Mouse (Mus musculus): ENCODE data around the gene Stard3nl. TPM values are rescaled to one million over a fixed set of nuclear protein-coding genes. Genes with fewer than 3 reads are reported as not detected.
"Not testable (repeated sequence)": the region's sequence is repeated elsewhere in the genome, so short reads cannot be mapped to it uniquely, and the experiment has no call there.

The Stard3nl gene
- polyA plus RNA-seq, 1 experiment from 2014 or later, result 109 TPM

DNA sequence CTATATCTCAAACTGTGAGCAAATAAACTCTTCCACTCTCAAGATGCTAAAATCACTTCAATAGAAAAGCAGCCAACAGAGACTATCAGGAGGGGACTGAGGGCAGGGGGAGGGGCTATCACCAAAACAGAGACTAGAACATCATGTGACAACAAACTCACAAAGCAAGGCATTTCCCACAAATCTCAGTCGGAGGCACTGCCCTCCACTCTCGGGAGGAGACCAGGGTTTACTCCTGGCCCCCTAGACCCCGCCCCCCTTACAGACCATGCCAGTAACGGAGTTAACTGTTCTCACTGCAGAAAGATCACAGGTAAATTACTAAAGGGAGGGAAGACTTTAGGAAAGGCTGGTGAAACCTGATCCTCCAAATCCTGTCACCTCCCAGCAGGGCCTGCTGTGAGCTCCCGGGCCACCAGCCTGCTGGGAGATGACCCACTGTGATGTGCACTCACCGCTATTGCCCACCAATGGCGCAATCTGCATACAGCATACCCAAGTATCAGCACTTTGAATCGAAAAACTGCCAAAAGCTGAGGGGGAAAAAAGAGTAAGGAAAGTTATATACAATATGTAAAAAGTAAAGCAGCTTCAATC is 23.4 kb downstream of the Stard3nl start:
- H3K4me1 ChIP-seq, result peaks cover 12% of the 10 kb centered on the region
- DNase-seq (ENCODE audit: low spot score), result no peak
- H3K4me3 ChIP-seq, result no peak overlapping the region
- WGBS, result 9% methylated on average over 8 of the region's 8 CpGs
- peaks cover 57% of the 10 kb centered on the region for H3K36me3 ChIP-seq
- H3K27me3 ChIP-seq (ENCODE audit: low read depth, poor library complexity, severe bottlenecking), result no peaks in the 10 kb centered on the region
- no peak overlapping the region for H3K27ac ChIP-seq (replicated peaks)
- H3K9me3 ChIP-seq (replicated peaks), result no peaks in the 10 kb centered on the region

DNA sequence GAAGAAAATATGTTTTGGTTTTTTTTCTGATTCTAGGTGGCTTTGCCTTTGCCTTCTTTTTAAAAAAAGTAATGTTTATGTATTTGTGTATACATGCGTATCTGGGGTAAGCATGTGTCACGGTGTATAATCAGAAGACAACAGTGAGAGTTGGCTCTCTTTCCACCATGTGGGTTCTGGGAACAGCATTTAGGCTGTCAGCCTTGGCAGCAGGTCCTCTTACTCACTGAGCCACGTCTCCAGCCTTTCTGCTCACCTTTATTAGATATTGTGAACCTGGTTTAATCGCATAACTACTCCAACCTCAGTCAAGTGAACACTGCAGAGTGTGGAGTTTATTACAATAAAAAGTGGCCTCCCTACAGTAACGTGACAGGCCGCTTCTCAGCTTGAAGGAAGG is 26.8 kb downstream of the Stard3nl start:
- Histone ChIP-seq H3K36me3 (peaks cover 59% of the 10 kb centered on the region), H3K4me3 (no peak overlapping the region), H3K27me3 (ENCODE audit: low read depth, poor library complexity, severe bottlenecking) (no peaks in the 10 kb centered on the region), H3K9me3 (replicated peaks) (no peaks in the 10 kb centered on the region), H3K4me1 (peaks cover 12% of the 10 kb centered on the region), H3K27ac (replicated peaks) (no peak overlapping the region)
- 90% methylated on average over 6 of the region's 6 CpGs for WGBS
- no peak for DNase-seq (ENCODE audit: low spot score)

DNA sequence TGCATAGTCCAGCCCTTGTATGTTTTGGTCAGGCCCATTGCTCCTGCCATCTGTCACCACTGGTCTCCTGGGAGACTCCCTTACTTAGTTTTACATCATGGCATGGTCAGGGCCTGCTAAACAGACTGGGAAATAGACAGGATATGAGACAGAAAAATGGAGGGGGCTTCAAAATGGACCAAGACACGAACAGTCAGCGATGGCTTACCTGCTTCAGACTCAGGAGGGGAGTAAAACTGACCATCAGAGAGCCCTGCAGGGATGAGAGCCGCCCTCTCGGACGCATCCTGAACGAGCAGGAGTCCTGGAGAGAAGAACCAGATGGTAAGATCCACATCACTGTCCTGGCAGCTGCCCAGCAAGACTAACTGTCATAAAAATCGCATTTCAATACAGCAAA is 28.1 kb downstream of the Stard3nl start:
- no peaks in the 10 kb centered on the region for H3K9me3 ChIP-seq (replicated peaks)
- no peak overlapping the region for H3K27ac ChIP-seq (replicated peaks)
- peaks cover 60% of the 10 kb centered on the region for H3K36me3 ChIP-seq
- DNase-seq (ENCODE audit: low spot score), result no peak
- H3K4me1 ChIP-seq, result peaks cover 9% of the 10 kb centered on the region
- 89% methylated on average over 7 of the region's 7 CpGs for WGBS
- H3K4me3 ChIP-seq, result no peak overlapping the region
- no peaks in the 10 kb centered on the region for H3K27me3 ChIP-seq (ENCODE audit: low read depth, poor library complexity, severe bottlenecking)

DNA sequence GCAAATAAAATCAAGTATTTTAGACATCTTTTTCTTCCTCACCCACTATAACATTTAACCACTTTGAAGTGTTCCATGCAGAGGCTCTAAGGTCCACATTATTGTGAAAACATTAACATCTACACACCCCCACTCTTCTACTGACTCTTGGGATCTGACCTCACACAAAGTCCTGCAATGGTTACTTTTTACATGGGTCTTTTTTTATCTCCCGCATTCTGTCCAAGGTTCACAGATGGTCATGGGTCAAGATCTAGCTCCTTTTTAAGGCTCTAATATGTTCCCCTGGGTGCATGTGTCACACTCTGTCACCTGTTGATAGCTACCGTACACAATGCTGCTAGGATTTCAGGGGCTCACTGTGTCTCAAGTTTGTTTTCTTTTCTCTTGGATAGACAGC is 28.7 kb downstream of the Stard3nl start:
- H3K36me3 ChIP-seq, result peaks cover 53% of the 10 kb centered on the region
- no peak overlapping the region for H3K27ac ChIP-seq (replicated peaks)
- no peak for DNase-seq (ENCODE audit: low spot score)
- no peaks in the 10 kb centered on the region for H3K27me3 ChIP-seq (ENCODE audit: low read depth, poor library complexity, severe bottlenecking)
- H3K4me3 ChIP-seq, result no peak overlapping the region
- no peaks in the 10 kb centered on the region for H3K9me3 ChIP-seq (replicated peaks)
- WGBS, result 86% methylated on average over 2 of the region's 2 CpGs
- H3K4me1 ChIP-seq, result peaks cover 2% of the 10 kb centered on the region

GRCm38 (mm10) chr13:19365596-19365995 is 30.0 kb downstream of the Stard3nl start:
- H3K27me3 ChIP-seq (ENCODE audit: low read depth, poor library complexity, severe bottlenecking), result no peaks in the 10 kb centered on the region
- WGBS, result 38% methylated on average over 4 of the region's 4 CpGs

GRCm38 (mm10) chr13:19364245-19364772 is 31.3 kb downstream of the Stard3nl start:
- Histone ChIP-seq H3K36me3 (peaks cover 37% of the 10 kb centered on the region), H3K27ac (replicated peaks) (no peak overlapping the region), H3K27me3 (ENCODE audit: low read depth, poor library complexity, severe bottlenecking) (no peaks in the 10 kb centered on the region), H3K9me3 (replicated peaks) (no peaks in the 10 kb centered on the region), H3K4me3 (no peak overlapping the region), H3K4me1 (no peaks in the 10 kb centered on the region)
- WGBS, result 89% methylated on average over 11 of the region's 11 CpGs
- no peak for DNase-seq (ENCODE audit: low spot score)

More at GRCm38 (mm10) chr13:19365596-19365995, 30.0 kb downstream of the Stard3nl start:
- no peak overlapping the region for H3K4me3 ChIP-seq
- H3K27ac ChIP-seq (replicated peaks), result no peak overlapping the region
- peaks cover 45% of the 10 kb centered on the region for H3K36me3 ChIP-seq
- no peaks in the 10 kb centered on the region for H3K4me1 ChIP-seq
- DNase-seq (ENCODE audit: low spot score), result peak; percentile 56
- H3K9me3 ChIP-seq (replicated peaks), result no peaks in the 10 kb centered on the region

DNA sequence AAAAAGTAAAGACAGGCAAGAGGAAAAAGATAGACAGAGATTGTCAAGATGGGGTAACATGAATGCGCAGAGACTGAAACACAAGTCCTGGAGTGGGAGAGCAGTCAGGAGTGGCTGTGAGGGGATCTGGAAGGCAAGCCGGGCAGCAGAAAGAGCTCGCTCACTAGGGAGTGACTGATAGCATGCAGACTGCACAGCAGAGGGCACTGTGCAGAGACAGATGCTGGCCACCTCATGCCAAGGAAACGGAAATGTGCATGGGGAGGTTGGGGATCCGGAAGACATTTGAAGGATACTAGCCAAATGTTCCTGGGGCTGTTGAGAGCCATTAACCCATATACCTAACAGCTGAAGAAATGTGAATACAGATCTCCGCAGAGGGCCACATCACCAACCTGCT is 33.2 kb downstream of the Stard3nl start:
- H3K4me3 ChIP-seq, result no peak overlapping the region
- peaks cover 38% of the 10 kb centered on the region for H3K36me3 ChIP-seq
- no peak overlapping the region for H3K27ac ChIP-seq (replicated peaks)
- no peaks in the 10 kb centered on the region for H3K9me3 ChIP-seq (replicated peaks)
- DNase-seq (ENCODE audit: low spot score), result no peak
- no peaks in the 10 kb centered on the region for H3K4me1 ChIP-seq
- H3K27me3 ChIP-seq (ENCODE audit: low read depth, poor library complexity, severe bottlenecking), result no peaks in the 10 kb centered on the region
- 72% methylated on average over 6 of the region's 6 CpGs for WGBS

GRCm38 (mm10) chr13:19358027-19358426 is 37.6 kb downstream of the Stard3nl start:
- 89% methylated on average over 5 of the region's 5 CpGs for WGBS
- Histone ChIP-seq H3K27me3 (ENCODE audit: low read depth, poor library complexity, severe bottlenecking) (no peaks in the 10 kb centered on the region), H3K27ac (replicated peaks) (no peak overlapping the region), H3K9me3 (replicated peaks) (no peaks in the 10 kb centered on the region), H3K4me3 (no peak overlapping the region), H3K4me1 (peaks cover 2% of the 10 kb centered on the region; the same call in 1 of the 2 replicates), H3K36me3 (peaks cover 33% of the 10 kb centered on the region)
- no peak for DNase-seq (ENCODE audit: low spot score)

GRCm38 (mm10) chr13:19357301-19357700 is 38.3 kb downstream of the Stard3nl start:
- H3K27me3 ChIP-seq (ENCODE audit: low read depth, poor library complexity, severe bottlenecking), result no peaks in the 10 kb centered on the region
- no peak for DNase-seq (ENCODE audit: low spot score)

DNA sequence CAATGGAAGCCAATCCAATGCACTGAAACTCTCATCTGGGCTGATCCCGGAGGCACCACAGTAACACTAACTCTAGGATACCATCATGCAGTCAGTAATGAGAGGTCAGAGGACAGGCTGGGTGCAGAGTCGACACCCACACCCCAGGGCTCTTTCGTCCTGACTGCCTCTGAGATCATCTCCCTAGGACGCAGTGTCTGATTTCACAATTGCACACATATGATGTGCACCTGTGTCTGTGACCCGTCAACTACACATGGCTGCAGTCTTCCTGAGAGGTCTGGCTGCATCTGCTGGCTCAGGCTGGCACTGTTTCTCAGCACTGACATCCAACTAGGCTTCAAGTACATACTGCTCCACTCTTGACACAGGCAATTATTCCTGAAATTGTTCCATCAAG is 38.9 kb downstream of the Stard3nl start:
- Histone ChIP-seq H3K4me1 (peaks cover 5% of the 10 kb centered on the region; the same call in 1 of the 2 replicates), H3K36me3 (peaks cover 33% of the 10 kb centered on the region), H3K27me3 (ENCODE audit: low read depth, poor library complexity, severe bottlenecking) (no peaks in the 10 kb centered on the region), H3K9me3 (replicated peaks) (no peaks in the 10 kb centered on the region), H3K4me3 (no peak overlapping the region), H3K27ac (replicated peaks) (no peak overlapping the region)
- WGBS, result 73% methylated on average over 5 of the region's 5 CpGs
- no peak for DNase-seq (ENCODE audit: low spot score)

More at GRCm38 (mm10) chr13:19357301-19357700, 38.3 kb downstream of the Stard3nl start:
- H3K4me3 ChIP-seq, result no peak overlapping the region
- H3K9me3 ChIP-seq (replicated peaks), result no peaks in the 10 kb centered on the region
- WGBS, result 91% methylated on average over 7 of the region's 7 CpGs
- H3K4me1 ChIP-seq, result peaks cover 5% of the 10 kb centered on the region; the same call in 1 of the 2 replicates
- no peak overlapping the region for H3K27ac ChIP-seq (replicated peaks)
- H3K36me3 ChIP-seq, result peaks cover 33% of the 10 kb centered on the region

- no peaks in the 10 kb centered on the region for H3K9me3 ChIP-seq (replicated peaks)
- peaks cover 33% of the 10 kb centered on the region for H3K36me3 ChIP-seq
- WGBS, result 72% methylated on average over 7 of the region's 7 CpGs
These were observed 39.5 kb downstream of the Stard3nl start for GRCm38 (mm10) chr13:19356120-19356519.

DNA sequence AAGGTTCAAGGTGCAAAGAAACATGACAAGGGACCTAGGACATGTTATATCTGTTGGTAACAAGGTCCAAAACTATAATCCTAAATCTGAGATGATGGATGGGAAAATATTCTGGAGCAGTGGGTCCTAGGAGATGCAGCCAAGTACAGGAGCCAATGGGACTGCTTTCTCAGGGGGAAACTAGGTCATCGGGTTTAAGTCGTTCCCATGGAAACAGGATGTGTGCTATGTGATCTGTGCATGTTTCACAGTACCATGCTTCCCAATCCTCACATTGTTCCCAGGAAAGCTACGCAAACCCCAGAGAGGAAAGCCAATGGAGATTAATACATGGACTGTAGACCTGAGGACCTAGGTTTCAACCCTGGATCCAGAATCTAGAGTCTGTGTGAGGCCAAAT is 42.8 kb downstream of the Stard3nl start:
- Histone ChIP-seq H3K4me1 (peaks cover 5% of the 10 kb centered on the region; the same call in 1 of the 2 replicates), H3K4me3 (no peak overlapping the region), H3K27me3 (ENCODE audit: low read depth, poor library complexity, severe bottlenecking) (no peaks in the 10 kb centered on the region), H3K9me3 (replicated peaks) (no peaks in the 10 kb centered on the region), H3K36me3 (peaks cover 14% of the 10 kb centered on the region), H3K27ac (replicated peaks) (no peak overlapping the region)
- WGBS, result 78% methylated on average over 3 of the region's 3 CpGs
- DNase-seq (ENCODE audit: low spot score), result no peak

More at GRCm38 (mm10) chr13:19356120-19356519, 39.5 kb downstream of the Stard3nl start:
- no peak for DNase-seq (ENCODE audit: low spot score)
- Histone ChIP-seq H3K27ac (replicated peaks) (no peak overlapping the region), H3K4me1 (peaks cover 5% of the 10 kb centered on the region; the same call in 1 of the 2 replicates), H3K27me3 (ENCODE audit: low read depth, poor library complexity, severe bottlenecking) (no peaks in the 10 kb centered on the region), H3K4me3 (no peak overlapping the region)

- DNase-seq (ENCODE audit: low spot score); H3K4me3 ChIP-seq; H3K27me3 ChIP-seq (ENCODE audit: low read depth, poor library complexity, severe bottlenecking); H3K27ac ChIP-seq (replicated peaks); H3K4me1 ChIP-seq; H3K9me3 ChIP-seq (replicated peaks); H3K36me3 ChIP-seq: not testable (repeated sequence)
- WGBS, result 52% methylated on average over 1 of the region's 1 CpGs
These were observed 55.2 kb downstream of the Stard3nl start for GRCm38 (mm10) chr13:19340356-19340755.
